Mouse (Mus musculus) right cerebral cortex, postnatal 4 days (tissue): Measurements from ENCODE around the gene Flot1.

ENCODE experiments used
- DNase-seq: peaks from one replicate; pipeline ENCODE4 v3.0.0-alpha.2; 2022

Flot1 gene

DNA sequence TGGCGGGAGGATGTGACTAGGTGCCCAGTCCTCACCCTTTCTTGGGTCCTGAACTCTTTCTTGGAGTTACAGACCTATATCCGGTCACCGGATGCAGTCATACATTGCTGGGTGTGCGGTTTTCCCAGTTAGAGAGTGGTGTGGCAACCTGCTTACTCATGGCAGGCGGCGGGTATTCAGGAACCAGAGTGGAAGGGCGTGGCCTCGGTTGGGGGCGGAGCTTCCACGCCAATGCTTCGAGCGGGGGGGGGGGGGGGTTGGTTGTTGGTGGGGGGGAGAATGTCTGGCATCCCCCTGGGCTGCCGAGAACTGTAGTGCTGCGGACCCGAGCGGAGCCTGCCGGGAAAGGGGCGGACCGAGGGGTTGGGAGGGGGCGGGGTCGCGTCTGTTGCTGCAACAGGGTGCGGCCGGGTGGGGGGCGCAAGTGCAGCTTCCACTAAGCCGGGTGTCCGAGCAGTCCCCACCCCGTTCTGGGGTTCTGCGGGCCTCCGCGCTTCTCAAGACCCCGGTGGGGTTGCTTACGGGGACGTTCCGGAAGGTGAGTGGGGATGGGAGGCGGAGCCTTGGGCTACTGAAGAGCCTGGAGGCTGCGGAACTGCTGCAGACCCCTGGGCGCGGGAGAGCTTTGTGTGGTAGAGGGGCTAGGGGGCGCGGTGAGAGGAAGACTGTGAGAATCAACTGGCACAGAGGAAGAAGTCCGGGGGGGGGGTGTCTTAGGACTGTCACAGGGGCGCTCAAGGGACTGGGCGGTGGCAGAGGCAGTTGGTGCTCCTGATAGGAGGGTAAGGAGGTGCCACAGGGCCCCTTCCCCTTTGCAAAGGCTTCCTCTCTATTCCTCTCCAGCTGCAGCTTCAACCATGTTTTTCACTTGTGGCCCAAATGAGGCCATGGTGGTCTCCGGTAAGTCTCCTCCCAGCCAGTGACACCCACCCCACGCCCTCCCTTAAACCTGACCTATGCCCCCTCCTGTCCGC is at the start of gene Flot1:
Gene Flot1 (plus strand): TSS at position 267 of the 974 bp plus-strand sequence.
- peak; percentile 85 for DNase-seq

DNA sequence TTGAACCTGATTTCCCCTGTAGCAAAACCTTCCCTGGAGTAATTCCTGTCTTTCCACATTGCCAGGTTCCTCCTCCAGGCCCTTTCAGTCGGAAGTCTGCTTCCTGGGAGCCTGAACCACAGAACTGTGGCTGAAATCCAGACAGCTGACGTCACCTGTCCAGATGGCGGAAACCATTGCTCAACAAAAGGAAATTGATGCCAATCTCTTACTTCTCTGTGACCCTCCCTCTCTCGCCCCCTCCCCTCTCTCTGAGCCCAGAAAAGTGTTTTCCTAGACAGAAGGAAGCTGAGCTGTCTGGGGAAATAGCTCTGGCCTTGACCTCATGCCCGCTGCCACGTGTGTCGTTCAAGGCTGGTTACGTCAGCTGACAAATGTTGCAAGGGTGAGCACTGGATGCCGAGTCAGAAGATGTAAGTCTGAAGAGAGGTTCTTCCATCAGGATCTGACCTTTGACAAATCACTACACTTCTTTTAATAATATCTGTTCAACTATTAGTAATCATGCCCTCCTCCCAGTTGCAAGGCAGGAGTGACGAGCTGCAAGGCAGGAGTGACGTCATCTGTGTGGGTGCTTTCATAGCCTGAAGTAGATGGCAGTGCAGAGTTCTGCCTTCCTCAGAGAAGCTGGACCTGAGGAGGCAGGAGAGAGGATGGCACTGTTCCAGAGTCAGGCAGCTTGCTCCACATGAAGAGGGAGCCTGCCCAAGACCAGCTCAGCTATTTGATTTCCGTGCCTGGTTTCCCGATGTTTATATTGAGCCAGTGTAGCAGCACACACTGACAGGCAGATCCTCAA is 46.0 kb upstream of the Flot1 start:
- DNase-seq = peak; percentile 43

GRCm38 (mm10) chr17:35778965-35779364 is 44.1 kb upstream of the Flot1 start:
- no peak for DNase-seq

- no peak for DNase-seq
These were observed 43.4 kb upstream of the Flot1 start for GRCm38 (mm10) chr17:35779466-35780205.

DNA sequence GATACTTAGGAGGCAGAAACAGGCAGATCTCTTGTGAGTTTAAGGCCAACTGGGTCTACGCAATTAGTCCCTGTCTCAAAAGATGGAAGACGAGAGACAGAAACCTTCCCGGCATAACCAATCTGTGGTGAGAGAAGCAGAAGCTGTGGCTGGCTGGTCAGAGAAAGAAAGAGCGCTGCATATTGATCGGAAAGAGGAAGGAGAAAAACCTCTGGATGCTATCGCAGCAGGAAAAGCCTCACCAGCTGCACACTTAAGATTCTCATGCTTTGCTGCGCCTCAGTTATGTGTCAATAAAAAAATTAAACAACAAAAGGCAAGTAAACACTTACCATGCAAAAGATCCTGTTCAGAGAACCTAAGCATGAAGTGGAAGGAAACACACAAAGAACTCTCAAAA is 42.7 kb upstream of the Flot1 start:
- no peak for DNase-seq

GRCm38 (mm10) chr17:35782398-35782797 is 40.6 kb upstream of the Flot1 start:
- DNase-seq = no peak

DNA sequence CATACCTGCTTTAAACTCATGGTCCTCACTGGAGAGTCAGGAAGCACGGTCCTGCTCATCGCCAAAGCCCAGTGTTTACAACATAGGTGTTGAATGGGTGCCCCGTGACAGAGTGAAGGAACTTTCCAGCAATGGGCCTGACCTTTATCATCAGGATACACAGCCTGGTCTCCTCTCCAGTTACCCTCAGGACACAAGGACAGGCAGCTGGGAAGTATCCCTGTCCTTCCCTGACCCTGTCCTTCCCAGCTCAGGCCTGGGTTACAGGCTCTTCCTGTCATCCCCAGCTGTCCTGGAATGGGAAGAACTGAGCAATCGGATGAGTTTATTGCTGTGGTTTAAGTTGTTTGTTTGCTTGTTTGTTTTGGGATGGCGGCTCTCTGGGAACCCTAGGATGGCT is 40.1 kb upstream of the Flot1 start:
- DNase-seq = no peak

GRCm38 (mm10) chr17:35783944-35784343 is 39.1 kb upstream of the Flot1 start:
- peak; percentile 8 for DNase-seq

- DNase-seq = no peak
These were observed 37.9 kb upstream of the Flot1 start for GRCm38 (mm10) chr17:35785140-35785539.

- no peak for DNase-seq
These were observed 35.5 kb upstream of the Flot1 start for GRCm38 (mm10) chr17:35787493-35787892.

- no peak for DNase-seq
These were observed 35.0 kb upstream of the Flot1 start for GRCm38 (mm10) chr17:35788025-35788424.

DNA sequence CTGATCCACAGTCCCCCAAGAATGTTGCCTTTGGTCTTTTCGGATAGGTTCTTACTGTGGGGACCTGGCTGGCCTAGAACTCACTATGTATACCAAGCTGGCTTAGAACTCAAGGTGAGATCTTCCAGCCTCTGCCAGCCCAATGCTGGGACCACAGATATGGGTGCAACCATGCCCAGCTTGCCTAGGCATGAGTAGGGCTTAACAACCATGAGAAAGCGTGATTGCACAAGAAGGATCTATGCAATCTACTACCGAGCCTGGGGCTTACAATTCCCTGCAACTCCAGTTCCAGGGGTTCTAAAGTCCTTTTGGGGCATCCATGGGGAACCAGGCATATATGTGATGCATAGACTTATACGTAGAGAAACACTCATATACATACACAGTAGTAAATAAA is 32.1 kb upstream of the Flot1 start:
- no peak for DNase-seq

DNA sequence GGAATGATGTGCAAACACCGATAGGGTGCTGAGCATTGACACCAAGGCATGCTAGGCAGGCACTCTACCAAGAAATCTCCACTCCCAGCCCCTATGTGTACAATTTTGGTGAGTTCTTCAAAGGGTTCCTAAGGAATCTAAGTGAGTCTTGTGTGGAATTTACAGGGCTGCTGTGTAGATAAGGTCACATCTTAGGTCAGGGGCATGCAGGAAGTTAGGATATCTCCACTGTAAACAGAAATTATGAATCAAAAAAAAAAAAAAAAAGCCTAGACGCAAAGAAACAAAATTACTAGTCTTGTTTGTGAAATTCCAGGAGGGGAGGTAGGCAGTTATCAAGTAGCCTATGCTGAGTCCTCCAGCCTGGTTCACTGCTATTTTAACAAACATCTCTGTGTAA is 30.2 kb upstream of the Flot1 start:
- DNase-seq = no peak

DNA sequence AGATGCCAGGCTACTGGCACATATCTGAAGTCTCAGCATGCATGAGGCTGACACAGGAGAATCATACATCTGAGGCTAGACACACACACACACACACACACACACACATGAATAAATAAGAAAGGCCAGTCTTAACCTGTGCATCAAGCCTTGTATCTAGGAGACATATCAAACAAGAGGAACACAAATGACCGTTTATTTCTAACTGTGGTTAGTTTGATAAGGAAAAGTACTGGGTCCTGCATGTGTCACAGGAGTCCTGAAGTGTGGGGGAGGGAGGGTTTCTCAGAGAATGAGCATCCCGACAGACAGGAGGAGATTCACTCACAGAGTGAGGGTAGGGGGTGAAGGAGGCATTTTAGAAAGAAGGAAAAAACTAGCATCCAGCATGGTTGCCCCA is 27.9 kb upstream of the Flot1 start:
- no peak for DNase-seq

DNA sequence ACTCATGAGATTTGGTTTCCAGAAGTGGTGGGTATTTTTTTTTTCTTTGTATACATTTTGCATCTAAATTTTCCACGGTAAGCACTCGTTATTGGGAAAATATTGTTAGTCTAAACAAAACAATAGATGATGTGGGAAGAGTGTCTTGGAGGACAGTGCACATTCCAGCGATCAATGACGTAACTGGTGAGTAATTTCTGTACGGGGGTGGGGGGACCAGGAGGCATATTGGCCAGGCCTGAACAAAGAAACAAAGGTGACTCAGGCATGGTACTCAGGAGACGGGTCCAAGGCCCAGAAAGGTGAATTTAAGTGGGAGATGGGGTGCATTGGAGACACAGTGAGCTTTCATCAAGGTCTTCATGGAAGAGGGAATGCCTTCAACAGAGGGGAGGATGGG is 27.4 kb upstream of the Flot1 start:
- DNase-seq = no peak

DNA sequence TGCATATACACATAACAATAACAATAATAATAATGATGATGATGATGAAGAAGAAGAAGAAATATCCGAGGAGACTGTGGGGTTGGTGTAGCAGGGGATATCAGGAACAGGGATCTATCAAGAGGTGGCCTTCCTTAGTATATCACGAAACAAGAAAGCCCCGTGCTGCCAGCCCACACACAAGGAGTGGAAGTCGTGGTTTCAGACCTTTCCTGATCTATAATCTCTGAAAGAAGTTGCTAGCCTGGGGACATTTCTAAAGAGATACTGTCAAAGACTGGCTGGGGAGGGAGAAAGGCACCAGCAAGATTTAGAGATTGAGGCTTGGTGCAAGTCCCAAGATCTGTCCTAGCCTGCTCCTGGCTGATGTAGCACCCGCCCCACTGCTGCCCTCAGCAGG is 26.2 kb upstream of the Flot1 start:
- no peak for DNase-seq

GRCm38 (mm10) chr17:35800905-35801304 is 22.1 kb upstream of the Flot1 start:
- no peak for DNase-seq

GRCm38 (mm10) chr17:35803020-35803419 is 20.0 kb upstream of the Flot1 start:
- no peak for DNase-seq

DNA sequence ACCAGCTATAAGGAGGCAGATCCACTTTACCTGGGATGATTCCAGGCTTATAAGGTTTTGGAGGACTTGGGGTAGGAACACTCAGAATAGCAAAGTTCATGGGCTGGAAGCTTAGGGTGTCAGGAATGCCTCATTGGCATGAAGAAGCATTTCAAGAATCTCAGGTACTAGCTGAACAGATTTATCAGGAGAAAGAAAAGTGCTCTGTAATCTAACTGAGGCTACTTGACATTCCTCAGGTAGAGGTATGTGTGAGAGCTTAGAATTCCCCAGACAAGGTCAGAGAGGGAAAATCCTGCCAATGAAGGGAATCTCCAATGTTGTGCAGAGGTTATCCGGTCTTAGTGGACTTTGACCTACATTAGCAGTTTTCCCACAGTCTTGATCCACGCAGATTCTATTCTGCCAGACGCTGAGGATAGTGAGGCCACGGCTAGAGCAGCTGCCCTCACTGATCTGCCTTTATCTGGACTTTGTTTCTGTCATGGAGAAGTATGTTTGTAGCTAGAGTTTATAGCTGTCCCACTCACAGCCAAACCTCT is 19.1 kb upstream of the Flot1 start:
- DNase-seq = no peak

DNA sequence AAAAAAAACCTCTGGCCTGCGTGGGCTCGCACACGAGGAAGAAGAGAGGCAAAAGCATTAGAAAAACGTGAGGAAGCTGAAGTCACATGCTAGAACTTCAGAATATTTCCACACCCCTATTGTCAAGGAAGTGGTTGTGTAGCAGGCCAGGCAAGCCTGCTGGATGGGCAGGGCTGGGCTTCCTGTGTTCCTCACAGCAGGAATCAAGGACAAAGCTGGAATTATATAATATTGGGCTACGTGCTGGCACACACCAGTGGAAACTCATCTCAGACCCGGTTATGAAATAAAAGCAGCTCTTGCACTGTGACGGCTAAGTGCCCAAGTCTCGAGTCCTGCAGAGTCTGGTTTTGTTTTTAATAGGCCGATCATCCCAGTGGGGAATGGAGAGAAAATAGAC is 15.0 kb upstream of the Flot1 start:
- DNase-seq = no peak

- no peak for DNase-seq
These were observed 13.6 kb upstream of the Flot1 start for GRCm38 (mm10) chr17:35809395-35809794.

- no peak for DNase-seq
These were observed 12.0 kb upstream of the Flot1 start for GRCm38 (mm10) chr17:35810900-35811648.
